Mouse (Mus musculus) liver, adult 2 months (tissue): ENCODE measurements around the gene Kcnq1.

Source experiments
- CTCF ChIP-seq: fragments of 200-500 bp; IDR thresholded peaks from 2 replicates; pipeline ENCODE4 v1.5.1; 2011; ENCODE audit warnings: low read depth, low read length, control low read depth
- POLR2A ChIP-seq: fragments of 200-500 bp; IDR thresholded peaks from 2 replicates; pipeline ENCODE4 v1.6.1; 2011; ENCODE audit warnings: low read length, control low read depth; ENCODE audit not compliant: insufficient read depth; ENCODE audit errors: extremely low read depth

DNA sequence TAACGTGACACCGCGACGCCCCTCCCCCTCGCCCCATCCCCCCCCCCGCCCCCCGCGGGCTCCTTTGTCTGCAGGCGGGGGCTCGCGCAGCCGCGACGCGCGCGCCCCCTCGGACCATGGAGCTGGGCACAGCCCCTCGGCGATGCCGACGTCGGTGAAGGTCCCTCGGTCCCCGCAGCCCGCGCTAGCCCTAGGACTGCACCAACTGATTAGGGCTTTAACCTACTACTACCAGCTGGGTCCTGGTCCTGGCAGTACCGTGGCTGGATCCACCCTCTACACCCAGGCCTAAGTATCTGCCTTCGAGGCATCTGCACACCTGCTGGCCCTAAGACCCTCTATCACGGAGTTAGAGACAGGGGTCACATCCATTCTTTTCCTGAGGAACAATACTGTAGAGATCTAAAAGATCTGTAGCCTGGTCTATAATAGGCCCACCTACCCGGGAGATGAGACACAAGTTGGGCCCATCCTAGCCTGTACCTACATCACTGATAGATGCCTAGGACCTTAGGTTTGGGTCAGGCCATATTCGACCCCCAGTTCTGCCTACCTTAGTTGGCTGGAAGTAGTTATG is 355.2 kb downstream of the Kcnq1 start:
- TF ChIP-seq CTCF (no peak), POLR2A (no peak)
